Mouse (Mus musculus) embryonic facial prominence, embryonic 14.5 days (tissue): ENCODE results near the gene Pkd1l2. TPM values are rescaled to one million over a fixed set of nuclear protein-coding genes. Genes with fewer than 3 reads are reported as not detected.

Source experiments
- ATAC-seq: fragments of 200-750 bp; cut with Nextera tagmentation; 2 replicates; pipeline ENCODE4 v1.8.0; 2017; ENCODE audit warnings: low read depth, moderate number of reproducible peaks, moderate TSS enrichment
- DNase-seq: peaks from one replicate; pipeline ENCODE4 v3.0.0-alpha.2; 2015; ENCODE audit warnings: low spot score
- H3K27ac ChIP-seq: fragments of 300-500 bp; sonication (generic); replicated peaks from 2 replicates; pipeline ENCODE4 v1.5.1; 2014; ENCODE audit warnings: low read depth, mild to moderate bottlenecking, low read length, moderate library complexity
- H3K27me3 ChIP-seq: fragments of 300-500 bp; sonication (generic); replicated peaks from 2 replicates; pipeline ENCODE4 v1.6.1; 2014; ENCODE audit warnings: low read length; ENCODE audit not compliant: control insufficient read depth, insufficient read depth
- H3K36me3 ChIP-seq: fragments of 300-500 bp; sonication (generic); 2 replicates; pipeline ENCODE4 v1.6.1; 2014; ENCODE audit warnings: low read length, mixed read lengths; ENCODE audit not compliant: control insufficient read depth, insufficient read depth
- H3K4me1 ChIP-seq: fragments of 300-500 bp; sonication (generic); 2 replicates; pipeline ENCODE4 v1.6.1; 2014; ENCODE audit warnings: antibody characterized with exemption, low read length; ENCODE audit not compliant: control insufficient read depth, insufficient read depth
- H3K4me2 ChIP-seq: fragments of 300-500 bp; sonication (generic); 2 replicates; pipeline ENCODE4 v1.6.1; 2014; ENCODE audit warnings: low read depth, mild to moderate bottlenecking, low read length, moderate library complexity, mixed read lengths
- H3K4me3 ChIP-seq: fragments of 300-500 bp; sonication (generic); 2 replicates; pipeline ENCODE4 v1.5.1; 2014; ENCODE audit warnings: low read depth, mild to moderate bottlenecking, low read length
- H3K9ac ChIP-seq: fragments of 300-500 bp; sonication (generic); 2 replicates; pipeline ENCODE4 v1.6.1; 2014; ENCODE audit warnings: low read depth, mild to moderate bottlenecking, low read length, moderate library complexity, mixed read lengths
- H3K9me3 ChIP-seq: fragments of 300-500 bp; sonication (generic); 2 replicates; pipeline ENCODE4 v1.6.1; 2016; ENCODE audit warnings: low read length; ENCODE audit not compliant: control insufficient read depth
- WGBS: fragments of 180-500 bp; shearing (Covaris S2); extraction: QIAGEN DNeasy Blood & Tissue Kit; methylation state at CpG from one replicate; pipeline ENCODE4 v1.1.7; 2014; 5-methylcytosine and 5-hydroxymethylcytosine counted together
- polyA plus RNA-seq: library from polyadenylated mRNA; unstranded; fragments of >200 nt; fragmentation: Nextera tagmentation; extraction: Ambion mirVana; gene quantifications from 2 replicates; pipeline ENCODE4 v1.2.1, GENCODE M21; 2014

The Pkd1l2 gene
- polyA plus RNA-seq, 1 experiment from 2014 or later, result 0.03 TPM

- WGBS, result 74% methylated on average over 6 of the region's 6 CpGs
- no peak for DNase-seq
- H3K9me3 ChIP-seq, result no peaks in the 10 kb centered on the region
- H3K4me1 ChIP-seq, result no peaks in the 10 kb centered on the region
- H3K36me3 ChIP-seq, result no peaks in the 10 kb centered on the region
- no peak overlapping the region for H3K9ac ChIP-seq
- no peak overlapping the region for H3K4me2 ChIP-seq
- no peak for ATAC-seq
- H3K27me3 ChIP-seq, result no peaks in the 10 kb centered on the region
- H3K4me3 ChIP-seq, result no peak overlapping the region
- H3K27ac ChIP-seq, result no peak overlapping the region
Measured at GRCm38 (mm10) chr8:117055097-117055496, 27.2 kb downstream of the Pkd1l2 start.

GRCm38 (mm10) chr8:117054146-117054545 is 28.1 kb downstream of the Pkd1l2 start:
- Histone ChIP-seq H3K9ac (no peak overlapping the region), H3K4me3 (no peak overlapping the region), H3K27me3 (no peaks in the 10 kb centered on the region), H3K4me1 (no peaks in the 10 kb centered on the region), H3K4me2 (no peak overlapping the region), H3K9me3 (no peaks in the 10 kb centered on the region), H3K27ac (no peak overlapping the region), H3K36me3 (no peaks in the 10 kb centered on the region)
- ATAC-seq (no peak), DNase-seq (no peak)
- 89% methylated on average over 3 of the region's 3 CpGs for WGBS

DNA sequence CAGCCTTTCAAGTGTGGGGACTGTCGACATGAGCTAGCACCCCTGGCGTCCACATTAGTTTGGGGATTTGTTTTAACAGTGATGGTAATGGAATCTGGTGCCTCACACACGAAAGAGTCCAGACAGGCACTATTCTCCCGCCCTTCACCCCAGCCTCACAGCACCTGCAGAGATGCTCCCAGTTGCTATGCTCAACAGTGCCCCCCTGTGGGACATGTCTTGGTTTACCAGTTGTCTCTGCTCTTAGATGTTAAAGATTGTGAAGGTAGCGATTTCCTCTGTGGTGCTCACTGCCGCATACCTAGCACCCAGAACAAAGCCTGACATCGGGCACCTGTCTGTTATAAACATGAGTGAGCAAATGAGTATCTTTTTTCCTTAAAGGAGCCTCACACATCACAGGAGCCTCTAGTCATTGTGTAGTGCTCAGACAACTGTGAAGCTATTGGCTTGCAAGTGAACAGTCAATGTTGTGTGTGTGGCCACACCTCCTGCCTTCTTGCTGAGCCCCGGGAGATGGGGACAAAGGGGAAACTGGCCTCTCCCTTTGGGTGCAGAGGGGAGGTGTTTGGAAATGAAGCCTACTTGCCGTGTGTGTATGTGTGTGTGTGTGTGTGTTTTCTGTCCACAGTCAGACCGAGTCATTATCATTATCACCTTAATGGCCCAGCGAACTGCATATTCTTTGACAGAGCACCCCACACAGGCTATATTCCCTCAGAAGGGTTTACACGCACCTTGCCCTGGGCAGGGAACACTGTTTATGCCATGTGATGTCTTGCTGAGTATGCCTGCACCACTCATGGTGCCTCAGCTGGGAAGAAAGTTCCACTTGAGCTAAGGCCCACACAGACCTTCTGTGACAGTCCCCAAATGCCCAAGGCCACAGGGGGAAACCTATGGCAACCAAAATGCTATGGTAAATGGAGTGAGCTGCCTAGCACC is 28.8 kb downstream of the Pkd1l2 start:
- H3K36me3 ChIP-seq, result no peaks in the 10 kb centered on the region
- no peaks in the 10 kb centered on the region for H3K9me3 ChIP-seq
- H3K9ac ChIP-seq, result no peak overlapping the region
- H3K4me1 ChIP-seq, result no peaks in the 10 kb centered on the region
- H3K4me3 ChIP-seq, result no peak overlapping the region
- H3K27ac ChIP-seq, result no peak overlapping the region
- ATAC-seq (no peak), DNase-seq (no peak)
- H3K4me2 ChIP-seq, result no peak overlapping the region
- H3K27me3 ChIP-seq, result no peaks in the 10 kb centered on the region
- 73% methylated on average over 12 of the region's 12 CpGs for WGBS

DNA sequence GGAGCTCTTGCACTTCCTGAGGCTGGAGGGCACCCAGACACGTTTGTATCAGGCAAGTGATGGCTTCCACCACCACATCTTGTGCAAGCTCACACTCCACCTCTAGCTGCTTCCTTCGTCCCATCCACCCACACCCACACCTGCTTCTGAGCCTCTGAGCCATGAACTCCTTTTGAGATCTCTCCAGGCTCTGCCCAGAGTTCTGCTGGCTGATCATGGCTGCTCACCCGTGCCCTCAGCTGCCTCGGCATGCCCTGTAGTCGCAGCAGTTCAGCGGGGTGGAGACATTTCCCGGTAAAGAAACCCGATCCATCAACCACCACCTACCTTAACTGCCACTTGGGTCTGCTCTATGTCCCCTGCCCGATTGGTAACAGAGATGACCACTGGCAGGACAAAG is 30.9 kb downstream of the Pkd1l2 start:
- no peak overlapping the region for H3K9ac ChIP-seq
- no peaks in the 10 kb centered on the region for H3K27me3 ChIP-seq
- H3K4me3 ChIP-seq, result no peak overlapping the region
- H3K4me1 ChIP-seq, result no peaks in the 10 kb centered on the region
- ATAC-seq (no peak), DNase-seq (no peak)
- no peak overlapping the region for H3K27ac ChIP-seq
- no peaks in the 10 kb centered on the region for H3K36me3 ChIP-seq
- H3K9me3 ChIP-seq, result no peaks in the 10 kb centered on the region
- H3K4me2 ChIP-seq, result no peak overlapping the region
- 49% methylated on average over 9 of the region's 9 CpGs for whole genome bisulfite sequencing

GRCm38 (mm10) chr8:117050763-117051162 is 31.5 kb downstream of the Pkd1l2 start:
- no peak for DNase-seq

DNA sequence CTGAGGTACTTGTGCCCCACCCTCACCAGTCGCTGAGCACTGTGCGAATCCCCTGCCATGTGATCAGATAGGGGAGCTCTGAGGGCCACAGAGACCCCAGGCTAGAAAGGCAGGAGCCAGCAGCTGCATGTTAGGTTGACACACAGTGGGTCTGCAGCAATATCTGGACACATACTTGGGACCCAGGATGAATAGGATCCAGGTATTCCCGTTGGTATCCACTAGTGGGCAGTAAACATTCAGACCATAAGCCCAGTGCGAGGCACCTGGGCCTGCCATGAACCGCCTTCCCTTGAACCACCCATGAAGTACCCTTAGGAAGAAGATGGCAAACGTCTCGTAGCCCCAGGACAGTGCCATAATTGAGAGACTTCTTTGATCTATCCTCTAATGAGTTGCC is 32.8 kb downstream of the Pkd1l2 start:
- H3K9me3 ChIP-seq, result no peaks in the 10 kb centered on the region
- H3K27ac ChIP-seq, result no peak overlapping the region
- no peak overlapping the region for H3K9ac ChIP-seq
- no peaks in the 10 kb centered on the region for H3K4me1 ChIP-seq
- no peak for ATAC-seq
- no peak for DNase-seq
- H3K36me3 ChIP-seq, result no peaks in the 10 kb centered on the region
- no peaks in the 10 kb centered on the region for H3K27me3 ChIP-seq
- H3K4me2 ChIP-seq, result no peak overlapping the region
- H3K4me3 ChIP-seq, result no peak overlapping the region
- WGBS, result 66% methylated on average over 7 of the region's 7 CpGs

More at GRCm38 (mm10) chr8:117050763-117051162, 31.5 kb downstream of the Pkd1l2 start:
- no peaks in the 10 kb centered on the region for H3K27me3 ChIP-seq
- no peak overlapping the region for H3K27ac ChIP-seq
- WGBS, result 86% methylated on average over 9 of the region's 9 CpGs
- no peak for ATAC-seq
- H3K4me2 ChIP-seq, result no peak overlapping the region
- H3K4me3 ChIP-seq, result no peak overlapping the region
- H3K4me1 ChIP-seq, result no peaks in the 10 kb centered on the region
- H3K9me3 ChIP-seq, result no peaks in the 10 kb centered on the region
- no peak overlapping the region for H3K9ac ChIP-seq
- no peaks in the 10 kb centered on the region for H3K36me3 ChIP-seq

GRCm38 (mm10) chr8:117043584-117043983 is 38.7 kb downstream of the Pkd1l2 start:
- no peak for ATAC-seq
- no peaks in the 10 kb centered on the region for H3K4me1 ChIP-seq
- H3K4me3 ChIP-seq, result no peak overlapping the region
- WGBS, result 93% methylated on average over 3 of the region's 3 CpGs
- no peaks in the 10 kb centered on the region for H3K9me3 ChIP-seq
- H3K27ac ChIP-seq, result no peak overlapping the region
- no peak overlapping the region for H3K4me2 ChIP-seq
- no peaks in the 10 kb centered on the region for H3K36me3 ChIP-seq
- H3K9ac ChIP-seq, result no peak overlapping the region
- DNase-seq, result no peak
- no peaks in the 10 kb centered on the region for H3K27me3 ChIP-seq

GRCm38 (mm10) chr8:117039843-117040242 is 42.4 kb downstream of the Pkd1l2 start:
- Histone ChIP-seq H3K9me3 (no peaks in the 10 kb centered on the region), H3K27ac (no peak overlapping the region), H3K36me3 (no peaks in the 10 kb centered on the region), H3K4me3 (no peak overlapping the region), H3K27me3 (no peaks in the 10 kb centered on the region), H3K4me2 (no peak overlapping the region), H3K9ac (no peak overlapping the region), H3K4me1 (no peaks in the 10 kb centered on the region)
- ATAC-seq, result no peak
- WGBS, result 67% methylated on average over 7 of the region's 7 CpGs
- DNase-seq, result no peak
